Mouse (Mus musculus) CD8-positive naive resting alpha-beta T cell, adult 2 months (primary cell): ENCODE data around the gene Surf2.
A peak's percentile ranks its signal among the peaks of the same experiment; 100 is the strongest.

ENCODE experiments used
- DNase-seq, 2 experiments: peaks; one replicate each; pipeline ENCODE4 v3.0.0; 2022; ENCODE audit warnings: low read depth in 2 of 2, low spot score in 2 of 2

Gene Surf2

GRCm38 (mm10) chr2:26956811-26957487 lies 40.8 kb downstream of the Surf2 start:
- no peak for DNase-seq

GRCm38 (mm10) chr2:26957488-26957859 lies 41.3 kb downstream of the Surf2 start:
- no peak for DNase-seq

- no peak for DNase-seq
These were observed 44.6 kb downstream of the Surf2 start for GRCm38 (mm10) chr2:26960756-26961155.

- peak; percentile 89 to 92 for DNase-seq
These were observed 48.0 kb downstream of the Surf2 start, which contains the start of gene Rexo4 for GRCm38 (mm10) chr2:26963923-26964723. TSS of gene Rexo4 (minus strand) at chr2:26964386.

- DNase-seq: no peak
These were observed 48.7 kb downstream of the Surf2 start for GRCm38 (mm10) chr2:26964724-26965370.

GRCm38 (mm10) chr2:26967262-26967661 lies 51.1 kb downstream of the Surf2 start:
- DNase-seq: no peak
